Mouse (Mus musculus): ENCODE results near the gene Steap4. TPM values are rescaled to one million over a fixed set of nuclear protein-coding genes. Genes with fewer than 3 reads are reported as not detected.

The Steap4 gene
- polyA plus RNA-seq, 1 experiment: not detected

GRCm38 (mm10) chr5:8013276-8013675 is 53.0 kb downstream of the Steap4 start:
- Histone ChIP-seq H3K36me3 (ENCODE audit: control insufficient read depth, insufficient read depth, low read length, poor library complexity, severe bottlenecking) (no peaks in the 10 kb centered on the region), H3K27ac (ENCODE audit: insufficient read depth, low read length) (no peak overlapping the region), H3K4me3 (ENCODE audit: low read depth, low read length) (no peak overlapping the region), H3K9ac (ENCODE audit: low read depth, poor library complexity, severe bottlenecking) (no peak overlapping the region), H3K9me3 (replicated peaks; ENCODE audit: control insufficient read depth, insufficient read depth, low read length, poor library complexity, severe bottlenecking) (no peaks in the 10 kb centered on the region; the same call in 1 of the 2 replicates), H3K27me3 (ENCODE audit: control insufficient read depth, insufficient read depth, low read length, poor library complexity, severe bottlenecking) (no peaks in the 10 kb centered on the region), H3K4me1 (ENCODE audit: control insufficient read depth, insufficient read depth, low read length) (no peaks in the 10 kb centered on the region)
- no peak for TF ChIP-seq EP300 (IDR thresholded peaks at IDR 0.05; ENCODE audit: insufficient read depth, low read depth, low read length)

Other genes starting within 250 kb of the Steap4 start
- gene Sri, start 85.6 kb downstream of the Steap4 start, polyA plus RNA-seq (2011; ENCODE audit: insufficient read depth, insufficient read length, low read depth, missing spikeins): 37.0 and 50.5 TPM in 2 replicates